Mouse (Mus musculus) heart, embryonic 13.5 days (tissue): Measurements from ENCODE around the gene Gm3893. TPM values are rescaled to one million over a fixed set of nuclear protein-coding genes. Genes with fewer than 3 reads are reported as not detected.
"Not testable (repeated sequence)": the region's sequence is repeated elsewhere in the genome, so short reads cannot be mapped to it uniquely, and the experiment has no call there.

Experiments used
- ATAC-seq: fragments of 200-750 bp; cut with Nextera tagmentation; 2 replicates; pipeline ENCODE4 v1.8.0; 2017; ENCODE audit warnings: moderate TSS enrichment; ENCODE audit not compliant: insufficient number of reproducible peaks, low FRiP score, low TSS enrichment; ENCODE audit errors: extremely low read depth
- H3K27ac ChIP-seq: fragments of 300-500 bp; sonication (generic); replicated peaks from 2 replicates; pipeline ENCODE4 v1.5.1; 2015; ENCODE audit warnings: moderate library complexity, mild to moderate bottlenecking, inconsistent platforms
- H3K27me3 ChIP-seq: fragments of 300-500 bp; sonication (generic); replicated peaks from 2 replicates; pipeline ENCODE4 v1.6.1; 2015; ENCODE audit warnings: mild to moderate bottlenecking, inconsistent platforms
- H3K36me3 ChIP-seq: fragments of 300-500 bp; sonication (generic); 2 replicates; pipeline ENCODE4 v1.6.1; 2015; ENCODE audit warnings: mild to moderate bottlenecking, inconsistent platforms
- H3K4me1 ChIP-seq: fragments of 300-500 bp; sonication (generic); 2 replicates; pipeline ENCODE4 v1.6.1; 2015; ENCODE audit warnings: inconsistent platforms
- H3K4me2 ChIP-seq: fragments of 300-500 bp; sonication (generic); 2 replicates; pipeline ENCODE4 v1.6.1; 2015; ENCODE audit warnings: inconsistent platforms, mild to moderate bottlenecking, moderate library complexity
- H3K4me3 ChIP-seq: fragments of 300-500 bp; sonication (generic); 2 replicates; pipeline ENCODE4 v1.5.1; 2015; ENCODE audit warnings: moderate library complexity, mild to moderate bottlenecking, inconsistent platforms
- H3K9ac ChIP-seq: fragments of 300-500 bp; sonication (generic); 2 replicates; pipeline ENCODE4 v1.6.1; 2015; ENCODE audit warnings: inconsistent platforms, mild to moderate bottlenecking, moderate library complexity
- H3K9me3 ChIP-seq: fragments of 300-500 bp; sonication (generic); 2 replicates; pipeline ENCODE4 v1.6.1; 2016; ENCODE audit warnings: inconsistent platforms
- WGBS: fragments of 180-500 bp; shearing (Covaris S2); methylation state at CpG from one replicate; pipeline ENCODE4 v1.1.7; 2015; ENCODE audit warnings: mixed read lengths; 5-methylcytosine and 5-hydroxymethylcytosine counted together
- polyA plus RNA-seq: library from polyadenylated mRNA; unstranded; fragments of >200 nt; fragmentation: Nextera tagmentation; extraction: Ambion mirVana; gene quantifications from 2 replicates; pipeline ENCODE4 v1.2.1, GENCODE M21; 2015

Gm3893 gene
- polyA plus RNA-seq: not detected in 2 replicates

- not testable (repeated sequence) for H3K27ac ChIP-seq, H3K36me3 ChIP-seq, H3K4me1 ChIP-seq, H3K4me3 ChIP-seq, H3K4me2 ChIP-seq, H3K9me3 ChIP-seq, ATAC-seq, H3K9ac ChIP-seq, H3K27me3 ChIP-seq
- WGBS: no CpG with 5 or more reads among the region's 2 CpGs
Measured at GRCm38 (mm10) chr4:42090907-42091306, at the start of gene Gm3893. TSS of gene Gm3893 (plus strand) at chr4:42091207.

GRCm38 (mm10) chr4:42114517-42114916, 23.5 kb downstream of the Gm3893 start, which contains the start of gene Gm13304:
TSS of gene Gm13304 (plus strand) at chr4:42114817.
- not testable (repeated sequence) for H3K27me3 ChIP-seq, H3K9me3 ChIP-seq, H3K4me2 ChIP-seq, H3K4me1 ChIP-seq, H3K36me3 ChIP-seq, H3K9ac ChIP-seq, ATAC-seq, H3K4me3 ChIP-seq, H3K27ac ChIP-seq
- WGBS: no CpG with 5 or more reads among the region's 5 CpGs

Other genes starting within 250 kb of the Gm3893 start
- 1.8 TPM in 1 of 2 replicates, not detected in the other for gene Gm21541, start 187.6 kb upstream of the Gm3893 start, polyA plus RNA-seq
- 1.7 and 1.8 TPM in 2 replicates for gene Gm20878, start 149.6 kb upstream of the Gm3893 start, polyA plus RNA-seq
- gene Fam205a4, start 125.1 kb upstream of the Gm3893 start, polyA plus RNA-seq: 0.11 and 0.15 TPM in 2 replicates
- not detected in 2 replicates for gene Gm21093, start 56.5 kb upstream of the Gm3893 start, polyA plus RNA-seq
- gene Gm13304, start 23.6 kb downstream of the Gm3893 start, polyA plus RNA-seq: 2.6 TPM in 1 of 2 replicates, not detected in the other
- gene Gm13306, start 62.2 kb downstream of the Gm3893 start, polyA plus RNA-seq: not detected in 2 replicates
- gene Gm13305, start 77.4 kb downstream of the Gm3893 start, polyA plus RNA-seq: 0.29 and 0.94 TPM in 2 replicates
- not detected in 2 replicates for gene Gm10600, start 149.4 kb downstream of the Gm3893 start, polyA plus RNA-seq
- not detected in 2 replicates for gene Ccl21b, start 164.6 kb downstream of the Gm3893 start, polyA plus RNA-seq
- gene Gm21953, start 203.1 kb downstream of the Gm3893 start, polyA plus RNA-seq: not detected in 2 replicates
- gene Fam205a3, start 227.1 kb downstream of the Gm3893 start, polyA plus RNA-seq: not detected in 2 replicates